Mouse (Mus musculus) kidney, postnatal 0 days (tissue): Measurements from ENCODE around the gene Rtel1. TPM values are rescaled to one million over a fixed set of nuclear protein-coding genes. Genes with fewer than 3 reads are reported as not detected.
"Not testable (repeated sequence)": the region's sequence is repeated elsewhere in the genome, so short reads cannot be mapped to it uniquely, and the experiment has no call there.

Source experiments
- ATAC-seq: fragments of 200-750 bp; cut with Nextera tagmentation; replicated peaks from 2 replicates; pipeline ENCODE4 v1.8.0; 2017; ENCODE audit warnings: low read depth, moderate number of reproducible peaks, moderate TSS enrichment, moderate library complexity; ENCODE audit not compliant: low FRiP score
- DNase-seq: peaks from one replicate; pipeline ENCODE4 v3.0.0-alpha.2; 2016; ENCODE audit warnings: low spot score
- H3K27ac ChIP-seq: fragments of 300-500 bp; sonication (generic); 2 replicates; pipeline ENCODE4 v1.5.1; 2014; ENCODE audit warnings: mild to moderate bottlenecking
- H3K27me3 ChIP-seq: fragments of 300-500 bp; sonication (generic); 2 replicates; pipeline ENCODE4 v1.6.1; 2014; ENCODE audit warnings: low read length, mixed read lengths; ENCODE audit not compliant: insufficient read depth
- H3K36me3 ChIP-seq: fragments of 300-500 bp; sonication (generic); 2 replicates; pipeline ENCODE4 v1.6.1; 2014; ENCODE audit warnings: low read length, mixed read lengths; ENCODE audit not compliant: insufficient read depth
- H3K4me1 ChIP-seq: fragments of 300-500 bp; sonication (generic); replicated peaks from 2 replicates; pipeline ENCODE4 v1.6.1; 2014; ENCODE audit warnings: antibody characterized with exemption, low read length, mixed read lengths; ENCODE audit not compliant: insufficient read depth
- H3K4me2 ChIP-seq: fragments of 300-500 bp; sonication (generic); 2 replicates; pipeline ENCODE4 v1.6.1; 2014; ENCODE audit warnings: mild to moderate bottlenecking, low read length, moderate library complexity, mixed read lengths
- H3K4me3 ChIP-seq: fragments of 300-500 bp; sonication (generic); replicated peaks from 2 replicates; pipeline ENCODE4 v1.5.1; 2014; ENCODE audit warnings: low read depth, low read length
- H3K9ac ChIP-seq: fragments of 300-500 bp; sonication (generic); 2 replicates; pipeline ENCODE4 v1.6.1; 2014; ENCODE audit warnings: low read depth, low read length
- H3K9me3 ChIP-seq: fragments of 300-500 bp; sonication (generic); replicated peaks from 2 replicates; pipeline ENCODE4 v1.6.1; 2016; ENCODE audit warnings: low read length, inconsistent platforms, mixed read lengths
- CTCF ChIP-seq: IDR thresholded peaks from 2 replicates; pipeline ENCODE4 v1.5.1; 2016; ENCODE audit warnings: antibody characterized with exemption, low read depth, mild to moderate bottlenecking, moderate library complexity
- WGBS: fragments of 180-500 bp; shearing (Covaris S2); extraction: QIAGEN DNeasy Blood & Tissue Kit; methylation state at CpG from one replicate; pipeline ENCODE4 v1.1.7; 2014; 5-methylcytosine and 5-hydroxymethylcytosine counted together
- polyA plus RNA-seq: library from polyadenylated mRNA; unstranded; fragments of >200 nt; fragmentation: Nextera tagmentation; extraction: Ambion mirVana; gene quantifications from 2 replicates; pipeline ENCODE4 v1.2.1, GENCODE M21; 2015

The Rtel1 gene
- polyA plus RNA-seq, 1 experiment from 2014 or later: 16.8 TPM

GRCm38 (mm10) chr2:181286629-181287337 lies 32.8 kb upstream of the Rtel1 start:
- ATAC-seq (no peak), DNase-seq (no peak)
- H3K9me3 ChIP-seq: no peaks in the 10 kb centered on the region
- no peaks in the 10 kb centered on the region for H3K27me3 ChIP-seq
- H3K4me3 ChIP-seq: peak overlapping the region; percentile 63
- H3K4me2 ChIP-seq: peak overlapping the region; percentile 67
- no peak for TF ChIP-seq CTCF
- 54% methylated on average over 6 of the region's 6 CpGs for WGBS
- peak overlapping the region; percentile 90 for H3K27ac ChIP-seq
- 0 out of 2 replicates have a peak, but pooled peaks cover 3% of the 10 kb centered on the region for H3K36me3 ChIP-seq
- H3K9ac ChIP-seq: peak overlapping the region; percentile 80
- peaks cover 7% of the 10 kb centered on the region; the same call in 1 of the 2 replicates for H3K4me1 ChIP-seq

DNA sequence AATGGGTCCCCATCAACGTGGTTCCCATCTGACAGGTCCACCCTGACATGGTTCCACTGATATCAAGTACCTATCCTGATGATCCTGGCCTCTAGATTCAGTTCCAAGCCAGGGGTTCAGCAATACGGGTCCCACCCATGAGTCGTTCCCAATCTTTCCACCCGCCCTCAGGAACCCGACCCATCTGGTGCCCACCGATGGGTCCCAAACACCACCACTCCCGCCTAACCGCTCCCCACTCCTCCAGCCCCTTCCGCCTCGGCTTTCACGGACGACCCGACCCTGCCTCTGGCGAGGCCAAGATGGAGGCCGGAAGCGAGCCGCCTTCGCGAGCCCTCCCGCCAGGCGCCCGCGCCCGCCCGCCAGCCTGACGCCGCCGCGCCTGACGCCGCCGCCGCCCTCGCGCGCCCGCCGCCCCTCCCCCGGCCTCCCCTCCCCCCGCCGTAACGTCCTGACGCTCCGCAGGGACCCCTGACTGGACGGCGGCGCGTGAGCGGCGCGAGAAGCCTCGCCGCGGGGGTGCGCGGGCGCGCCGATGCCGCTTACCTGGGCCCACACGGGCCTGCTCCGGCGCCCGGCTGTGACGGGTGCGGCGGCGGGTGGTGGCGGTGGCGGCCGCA lies 32.1 kb upstream of the Rtel1 start:
- peak overlapping the region; percentile 90 for H3K27ac ChIP-seq
- no peaks in the 10 kb centered on the region for H3K36me3 ChIP-seq
- H3K4me3 ChIP-seq: peak overlapping the region; percentile 63
- no peaks in the 10 kb centered on the region for H3K9me3 ChIP-seq
- H3K9ac ChIP-seq: peak overlapping the region; percentile 80
- 2% methylated on average over 37 of the region's 71 CpGs for WGBS
- H3K4me1 ChIP-seq: peaks cover 7% of the 10 kb centered on the region; the same call in 1 of the 2 replicates
- peak; percentile 89 for ATAC-seq
- no peaks in the 10 kb centered on the region for H3K27me3 ChIP-seq
- H3K4me2 ChIP-seq: peak overlapping the region; percentile 67
- no peak for TF ChIP-seq CTCF
- peak; percentile 84 for DNase-seq

- TF ChIP-seq CTCF: peak; percentile 29; the same call in 1 of the 2 replicates
- not testable (repeated sequence) for H3K27me3 ChIP-seq, H3K9me3 ChIP-seq, H3K36me3 ChIP-seq, H3K4me1 ChIP-seq
- ATAC-seq: peak; percentile 97
- under 1% methylated on average over 37 of the region's 38 CpGs for WGBS
- peak; percentile 98 for DNase-seq
- Histone ChIP-seq H3K4me2 (peak within 1 kb of the TSS; percentile 67), H3K9ac (peak within 1 kb of the TSS; percentile 80), H3K4me3 (peak within 1 kb of the TSS; percentile 63), H3K27ac (peak within 1 kb of the TSS; percentile 90)
Observed at GRCm38 (mm10) chr2:181287958-181288350, 31.6 kb upstream of the Rtel1 start, which contains the start of gene Gmeb2. TSS of gene Gmeb2 (minus strand) at chr2:181288035.

DNA sequence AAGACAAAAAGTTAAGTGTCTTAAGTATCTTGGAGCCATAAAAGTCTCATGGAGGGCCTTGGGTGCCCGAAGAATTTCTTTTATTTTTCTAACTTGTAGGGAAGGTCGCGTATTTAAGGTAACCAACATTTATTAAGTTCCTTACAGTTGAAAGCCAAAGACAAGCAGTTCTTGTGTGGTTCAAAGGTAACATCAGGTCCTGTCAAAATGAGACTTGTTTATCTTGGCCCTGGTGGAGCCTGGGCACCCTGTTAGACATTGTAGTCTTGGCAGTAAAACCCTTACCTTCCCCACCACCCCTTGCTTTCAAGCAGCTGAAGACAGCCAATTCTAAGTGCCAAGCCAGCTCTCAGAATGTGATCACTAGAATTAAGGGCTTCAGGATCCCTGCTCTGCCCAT lies 30.8 kb upstream of the Rtel1 start:
- no peak for DNase-seq
- no peak for ATAC-seq

GRCm38 (mm10) chr2:181290937-181291336 lies 28.6 kb upstream of the Rtel1 start:
- Histone ChIP-seq H3K9me3 (no peaks in the 10 kb centered on the region), H3K27me3 (no peaks in the 10 kb centered on the region), H3K4me3 (no peak overlapping the region), H3K9ac (no peak overlapping the region), H3K4me2 (no peak overlapping the region), H3K4me1 (peaks cover 7% of the 10 kb centered on the region; the same call in 1 of the 2 replicates), H3K36me3 (no peaks in the 10 kb centered on the region), H3K27ac (no peak overlapping the region)
- TF ChIP-seq CTCF: no peak
- 59% methylated on average over 1 of the region's 1 CpGs for WGBS
- ATAC-seq (no peak), DNase-seq (no peak)

More for the DNA sequence above, 30.8 kb upstream of the Rtel1 start:
- Histone ChIP-seq H3K36me3 (no peaks in the 10 kb centered on the region), H3K4me3 (peak overlapping the region; percentile 63; the same call in 1 of the 2 replicates), H3K4me1 (peaks cover 7% of the 10 kb centered on the region; the same call in 1 of the 2 replicates), H3K27me3 (no peaks in the 10 kb centered on the region), H3K4me2 (peak overlapping the region; percentile 56), H3K9ac (peak overlapping the region; percentile 36), H3K9me3 (no peaks in the 10 kb centered on the region), H3K27ac (no peak overlapping the region)
- TF ChIP-seq CTCF: no peak
- WGBS: 61% methylated on average over 3 of the region's 3 CpGs

DNA sequence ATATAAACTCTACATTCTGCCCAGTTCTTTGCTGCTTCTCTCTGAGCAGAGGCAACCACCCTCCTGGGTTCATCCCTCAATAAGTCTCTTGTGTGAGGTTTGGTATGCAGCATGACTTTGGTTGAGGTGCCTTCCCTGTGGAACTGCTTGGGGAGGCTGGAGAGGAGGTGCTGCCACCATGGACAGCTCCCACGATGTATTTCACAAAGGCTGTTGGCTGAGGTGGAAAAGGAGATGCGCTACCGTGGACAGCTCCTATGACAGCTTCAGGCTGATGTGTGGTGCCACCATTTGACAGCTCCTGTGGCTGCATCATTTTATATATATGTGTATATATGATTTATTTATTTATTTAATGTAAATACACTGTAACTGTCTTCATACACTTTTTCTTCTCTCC lies 17.5 kb upstream of the Rtel1 start:
- no peak for TF ChIP-seq CTCF
- 32% methylated on average over 3 of the region's 3 CpGs for WGBS
- Histone ChIP-seq H3K36me3 (peaks cover 17% of the 10 kb centered on the region; the same call in 1 of the 2 replicates), H3K4me3 (no peak overlapping the region), H3K4me2 (no peak overlapping the region), H3K27me3 (0 out of 2 replicates have a peak, but pooled peaks cover 6% of the 10 kb centered on the region), H3K9ac (no peak overlapping the region), H3K27ac (no peak overlapping the region), H3K4me1 (no peaks in the 10 kb centered on the region), H3K9me3 (no peaks in the 10 kb centered on the region; the same call in 1 of the 2 replicates)
- ATAC-seq (no peak), DNase-seq (peak; percentile 51)
